Mouse (Mus musculus) WW6 (cell line): Measurements from ENCODE around the gene Olfr544.

ENCODE experiments used
- DNase-seq: peaks from one replicate; pipeline ENCODE4 v3.0.0-alpha.2; 2013; ENCODE audit warnings: low read depth, low spot score

Olfr544 gene

GRCm38 (mm10) chr7:102478425-102478824 lies 9.7 kb downstream of the Olfr544 start:
- DNase-seq = no peak

- no peak for DNase-seq
Observed at GRCm38 (mm10) chr7:102477377-102477776, 10.7 kb downstream of the Olfr544 start.

GRCm38 (mm10) chr7:102476601-102477000 lies 11.5 kb downstream of the Olfr544 start:
- no peak for DNase-seq

- DNase-seq = no peak
Observed at GRCm38 (mm10) chr7:102472675-102473074, 15.4 kb downstream of the Olfr544 start.

- no peak for DNase-seq
Observed at GRCm38 (mm10) chr7:102467566-102467965, 20.5 kb downstream of the Olfr544 start.

GRCm38 (mm10) chr7:102458618-102459380 lies 29.3 kb downstream of the Olfr544 start:
- DNase-seq = no peak

GRCm38 (mm10) chr7:102446438-102446837 lies 41.7 kb downstream of the Olfr544 start:
- DNase-seq = no peak

GRCm38 (mm10) chr7:102444301-102444700 lies 43.8 kb downstream of the Olfr544 start:
- no peak for DNase-seq

GRCm38 (mm10) chr7:102442432-102442831 lies 45.7 kb downstream of the Olfr544 start:
- DNase-seq = no peak

- DNase-seq = peak; percentile 93
Observed at GRCm38 (mm10) chr7:102441657-102442391, 46.3 kb downstream of the Olfr544 start, which contains the start of gene Rrm1. Rrm1 (plus strand) TSS chr7:102441695.

- no peak for DNase-seq
Observed at GRCm38 (mm10) chr7:102440822-102441656, 47.1 kb downstream of the Olfr544 start.

GRCm38 (mm10) chr7:102434344-102434743 lies 53.8 kb downstream of the Olfr544 start:
- DNase-seq = no peak
